Mouse (Mus musculus): Measurements from ENCODE around the gene Frmd4b.

DNA sequence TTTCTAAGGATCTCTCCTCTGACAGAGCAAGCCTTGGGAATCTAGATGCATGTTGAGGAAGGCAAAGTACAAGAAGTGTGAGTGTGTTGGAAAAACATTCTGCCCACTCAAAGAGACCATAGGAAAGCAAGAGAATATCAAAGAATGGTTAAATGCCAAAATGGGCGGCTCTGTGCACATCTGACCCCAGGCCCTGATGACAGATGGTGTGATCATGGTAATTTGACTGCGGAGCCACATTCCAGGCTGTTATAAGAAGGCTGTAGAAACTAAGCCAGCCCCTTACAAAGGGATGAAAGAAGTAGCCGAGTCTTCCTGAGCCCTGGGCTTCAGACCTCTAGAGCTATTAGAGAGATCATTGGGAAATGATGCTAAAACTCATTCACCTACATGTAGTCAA, 22.1 kb downstream of the Frmd4b start:
- TF ChIP-seq POLR2A (IDR thresholded peaks at IDR 0.05; ENCODE audit: extremely low read depth, insufficient read depth, low read length) (no peak), CTCF (IDR thresholded peaks at IDR 0.05; ENCODE audit: low read depth, low read length) (no peak)

Data from liver, adult 2 months (tissue).